In genomic region chr13:85556101-85556853, GRCm38 (mm10) we compare ENCODE assay signal across 8 mouse cellular contexts.
DNase-seq lines count a peak whose midpoint lies in the region; ATAC-seq and TF ChIP-seq lines count a peak whose summit lies in the region.

No protein-coding gene starts in this region.

- TF ChIP-seq RAD21 in CH12.LX (IDR thresholded peaks at IDR 0.05; ENCODE audit: low read depth, low read length) = peak; percentile 85

- H3K27ac ChIP-seq in CH12.LX (ENCODE audit: insufficient read depth, low read depth) = no peak overlapping the region

- no peak for TF ChIP-seq EP300 in CH12.LX (IDR thresholded peaks at IDR 0.05; ENCODE audit: low read length)

- no peak overlapping the region for H3K4me3 ChIP-seq in CH12.LX (replicated peaks in 1 of 3; ENCODE audit: low read depth in 2 of 3, low read length in 2 of 3, poor library complexity in 1 of 3)

- no peaks in the 10 kb centered on the region for H3K79me2 ChIP-seq in CH12.LX (replicated peaks; ENCODE audit: control insufficient read depth, extremely low read depth, insufficient read depth, poor library complexity, severe bottlenecking)

- TF ChIP-seq CTCF in CH12.LX (conservative IDR thresholded peaks at IDR 0.05 in 1 of 2, IDR thresholded peaks at IDR 0.05 in 1 of 2; ENCODE audit: low read depth in 2 of 2, low read length in 2 of 2) = peak in 1 of 2 experiments; percentile 72; a peak in 2 of 4 replicates

- H3K4me1 ChIP-seq in CH12.LX (ENCODE audit: control insufficient read depth in 1 of 2, insufficient read depth in 2 of 2) = no peaks in the 10 kb centered on the region; a peak in 1 of 4 replicates

- no peaks in the 10 kb centered on the region for H3K27me3 ChIP-seq in CH12.LX (replicated peaks)

- H3K4me2 ChIP-seq in CH12.LX (ENCODE audit: insufficient read depth, low read depth, poor library complexity, severe bottlenecking) = 0 out of 2 replicates have a peak overlapping the region, but pooled peaks have one; percentile 15

- no peak for ATAC-seq in cerebellum, adult (ENCODE audit: insufficient number of reproducible peaks, low FRiP score, low TSS enrichment)

- peak; percentile 2 for DNase-seq in cerebellum, adult 11 months
- peak; percentile 69 for DNase-seq in CH12.LX (ENCODE audit: extremely low read depth)
- DNase-seq in cerebellum, adult 9-10 months = peak; percentile 17
- peak; percentile 31 to 54 for DNase-seq in frontal cortex, postnatal 36 days (ENCODE audit: low spot score in 2 of 2)
- DNase-seq in layer of hippocampus, adult 11-12 months (ENCODE audit: low spot score) = peak; percentile 63
- DNase-seq in lung, postnatal 4 days = peak; percentile 22 to 45
- peak; percentile 81 for DNase-seq in right cerebral cortex, postnatal 4 days

- dilution Hi-C loops in CH12.LX (cut with MboI; ENCODE audit: extremely low pct_ligation_motif_present, extremely low pct_unique_long_range_greater_than_20kb, low sequenced_read_pairs) = no loop called here

- TF ChIP-seq POLR2A in CH12.LX (IDR thresholded peaks at IDR 0.05; ENCODE audit: low read depth, low read length) = no peak

- in situ Hi-C loops in CH12.LX (cut with MboI; ENCODE audit: low pct_ligation_motif_present, low pct_unique_long_range_greater_than_20kb, low sequenced_read_pairs) = no loop called here

- H3K9me3 ChIP-seq in CH12.LX (replicated peaks; ENCODE audit: low read length) = no peaks in the 10 kb centered on the region

- H3K36me3 ChIP-seq in CH12.LX (replicated peaks in 1 of 2; ENCODE audit: control insufficient read depth in 1 of 2, insufficient read depth in 1 of 2, low read length in 1 of 2) = no peaks in the 10 kb centered on the region

- H3K9ac ChIP-seq in CH12.LX (ENCODE audit: insufficient read depth, low read depth) = no peak overlapping the region

TF ChIP-seq in CH12.LX, 34 proteins besides CTCF, POLR2A, EP300 and RAD21:
- TF ChIP-seq ZC3H11A (IDR thresholded peaks at IDR 0.05; ENCODE audit: low read depth, low read length) (no peak), RCOR1 (conservative IDR thresholded peaks at IDR 0.05; ENCODE audit: low read depth, low read length) (no peak), MAX (IDR thresholded peaks at IDR 0.05; ENCODE audit: low read length) (no peak), TCF12 (IDR thresholded peaks at IDR 0.05; ENCODE audit: low read depth, low read length) (no peak), SMC3 (IDR thresholded peaks at IDR 0.05; ENCODE audit: low read depth, low read length) (peak; percentile 62)

Comparison
In these comparisons a context has a peak if more than half of its experiments do, and no peak if none do; other contexts are left out.
1. DNase-seq: peak in every context shown above with its lines; median percentile 81 in right cerebral cortex, postnatal 4 days; 69 in CH12.LX; 63 in layer of hippocampus, adult 11-12 months; 42 in frontal cortex, postnatal 36 days; 34 in lung, postnatal 4 days; 17 in cerebellum, adult 9-10 months; 2 in cerebellum, adult 11 months.